Mouse (Mus musculus) liver, adult 2 months (tissue): Measurements from ENCODE around the gene Cct3.

Source experiments
- CTCF ChIP-seq: fragments of 200-500 bp; IDR thresholded peaks from 2 replicates; pipeline ENCODE4 v1.5.1; 2011; ENCODE audit warnings: low read depth, low read length, control low read depth
- POLR2A ChIP-seq: fragments of 200-500 bp; IDR thresholded peaks from 2 replicates; pipeline ENCODE4 v1.6.1; 2011; ENCODE audit warnings: low read length, control low read depth; ENCODE audit not compliant: insufficient read depth; ENCODE audit errors: extremely low read depth

DNA sequence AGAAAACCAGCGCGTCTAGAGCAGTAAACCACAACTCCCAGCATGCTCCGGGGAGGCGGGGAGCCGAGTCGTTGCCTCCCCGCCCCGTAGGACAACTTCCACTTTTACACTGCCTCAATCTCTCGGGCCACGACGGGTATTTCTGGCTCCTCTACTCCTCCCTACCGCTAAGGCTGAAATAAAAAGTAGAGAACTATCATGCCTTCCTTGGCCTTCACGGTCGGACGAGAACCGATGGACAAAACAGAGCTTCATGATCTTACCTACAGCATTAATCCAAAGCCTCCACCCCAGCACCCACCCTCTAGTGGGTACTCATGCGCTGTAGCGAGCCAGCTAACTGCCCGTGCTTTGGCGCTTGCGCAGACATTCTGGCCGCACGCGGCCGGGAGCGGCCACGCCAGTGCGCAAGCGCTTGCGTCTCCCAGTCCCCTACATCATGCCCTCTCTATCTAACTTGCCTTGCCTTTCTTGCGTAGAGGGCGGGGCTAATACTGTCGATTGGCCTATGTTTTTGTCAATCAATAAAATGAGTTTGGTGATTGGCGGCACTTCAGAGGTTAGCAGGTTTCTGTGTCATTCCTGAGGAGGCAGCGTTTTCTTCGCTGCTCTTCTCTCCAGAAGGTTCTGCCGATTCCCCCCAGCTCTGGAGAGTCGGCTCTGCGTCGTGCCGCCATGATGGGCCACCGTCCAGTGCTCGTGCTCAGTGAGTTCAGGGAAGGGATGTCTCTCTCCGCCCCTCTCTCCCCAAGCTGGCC, at the start of gene Cct3, which contains the start of gene Tsacc:
- TF ChIP-seq CTCF (0 out of 2 replicates have a peak, but pooled peaks have one; percentile 12), POLR2A (peak; percentile 67)
